Mouse (Mus musculus): ENCODE measurements around the gene Gimap7.

Gene Gimap7

GRCm38 (mm10) chr6:48692962-48693361 lies 25.5 kb upstream of the Gimap7 start:
- no peak for DNase-seq (ENCODE audit: low spot score)

GRCm38 (mm10) chr6:48696830-48697554 lies 21.4 kb upstream of the Gimap7 start:
- DNase-seq (ENCODE audit: low spot score), result no peak

GRCm38 (mm10) chr6:48697555-48697930 lies 20.9 kb upstream of the Gimap7 start:
- no peak for DNase-seq (ENCODE audit: low spot score)

GRCm38 (mm10) chr6:48698066-48698856 lies 20.2 kb upstream of the Gimap7 start:
- DNase-seq (ENCODE audit: low spot score), result no peak

GRCm38 (mm10) chr6:48698888-48699287 lies 19.5 kb upstream of the Gimap7 start:
- no peak for DNase-seq (ENCODE audit: low spot score)

GRCm38 (mm10) chr6:48700251-48701075 lies 18.0 kb upstream of the Gimap7 start:
- no peak for DNase-seq (ENCODE audit: low spot score)

GRCm38 (mm10) chr6:48702146-48702545 lies 16.3 kb upstream of the Gimap7 start:
- no peak for DNase-seq (ENCODE audit: low spot score)

- no peak for DNase-seq (ENCODE audit: low spot score)
These were observed 15.8 kb upstream of the Gimap7 start for GRCm38 (mm10) chr6:48702601-48703000.

- DNase-seq (ENCODE audit: low spot score), result no peak
These were observed 14.3 kb upstream of the Gimap7 start for GRCm38 (mm10) chr6:48704146-48704545.

GRCm38 (mm10) chr6:48706130-48706529 lies 12.3 kb upstream of the Gimap7 start:
- DNase-seq (ENCODE audit: low spot score), result no peak

GRCm38 (mm10) chr6:48720326-48720725 lies 1.9 kb downstream of the Gimap7 start:
- no peak for DNase-seq (ENCODE audit: low spot score)

GRCm38 (mm10) chr6:48723468-48723867 lies 5.0 kb downstream of the Gimap7 start:
- no peak for DNase-seq (ENCODE audit: low spot score)

GRCm38 (mm10) chr6:48725476-48725875 lies 7.1 kb downstream of the Gimap7 start:
- peak; percentile 27 for DNase-seq (ENCODE audit: low spot score)

- no peak for DNase-seq (ENCODE audit: low spot score)
These were observed 9.3 kb downstream of the Gimap7 start for GRCm38 (mm10) chr6:48727761-48728160.

GRCm38 (mm10) chr6:48732864-48733304 lies 14.5 kb downstream of the Gimap7 start:
- no peak for DNase-seq (ENCODE audit: low spot score)

GRCm38 (mm10) chr6:48733660-48734059 lies 15.2 kb downstream of the Gimap7 start:
- DNase-seq (ENCODE audit: low spot score), result no peak

- no peak for DNase-seq (ENCODE audit: low spot score)
These were observed 18.6 kb downstream of the Gimap7 start for GRCm38 (mm10) chr6:48737053-48737452.

GRCm38 (mm10) chr6:48737688-48738087 lies 19.3 kb downstream of the Gimap7 start:
- no peak for DNase-seq (ENCODE audit: low spot score)

- no peak for DNase-seq (ENCODE audit: low spot score)
These were observed 20.7 kb downstream of the Gimap7 start, which contains the start of gene Gimap1 for GRCm38 (mm10) chr6:48738961-48739779. TSS of gene Gimap1 (plus strand) at chr6:48739054.

- DNase-seq (ENCODE audit: low spot score), result no peak
These were observed 21.3 kb downstream of the Gimap7 start for GRCm38 (mm10) chr6:48739780-48740055.

GRCm38 (mm10) chr6:48740501-48741169 lies 22.2 kb downstream of the Gimap7 start:
- no peak for DNase-seq (ENCODE audit: low spot score)
